Mouse (Mus musculus) cortical plate, adult 2 months (tissue): ENCODE data around the gene Gfpt1. TPM values are rescaled to one million over a fixed set of nuclear protein-coding genes. Genes with fewer than 3 reads are reported as not detected.

Experiments used
- H3K27ac ChIP-seq: fragments of 200-500 bp; 2 replicates; pipeline ENCODE4 v1.5.1; 2012; ENCODE audit warnings: low read length, control low read depth, inconsistent platforms; ENCODE audit not compliant: insufficient read depth
- H3K4me1 ChIP-seq: fragments of 200-500 bp; 2 replicates; pipeline ENCODE4 v1.6.1; 2011; ENCODE audit warnings: low read length; ENCODE audit not compliant: control insufficient read depth, insufficient read depth
- H3K4me3 ChIP-seq: fragments of 200-500 bp; 2 replicates; pipeline ENCODE4 v1.5.1; 2011; ENCODE audit warnings: mild to moderate bottlenecking, low read length, control low read depth; ENCODE audit not compliant: insufficient read depth
- CTCF ChIP-seq: fragments of 200-500 bp; IDR thresholded peaks from 2 replicates; pipeline ENCODE4 v1.5.1; 2011; ENCODE audit warnings: mild to moderate bottlenecking, control low read depth, low read length; ENCODE audit not compliant: insufficient read depth; ENCODE audit errors: extremely low read depth
- POLR2A ChIP-seq: fragments of 200-500 bp; IDR thresholded peaks from 2 replicates; pipeline ENCODE4 v1.6.1; 2011; ENCODE audit warnings: mild to moderate bottlenecking, low read length, control low read depth; ENCODE audit not compliant: insufficient read depth; ENCODE audit errors: extremely low read depth
- polyA plus RNA-seq: library from polyadenylated mRNA; depleted of rRNA; stranded (reverse); fragments of >200 nt; gene quantifications from 2 replicates; pipeline ENCODE4 v1.2.3, GENCODE M21; 2012

Gfpt1 gene
- polyA plus RNA-seq, 1 experiment = 25.4 TPM

GRCm38 (mm10) chr6:87063586-87063985 lies 20.9 kb downstream of the Gfpt1 start:
- TF ChIP-seq POLR2A (no peak), CTCF (no peak)

DNA sequence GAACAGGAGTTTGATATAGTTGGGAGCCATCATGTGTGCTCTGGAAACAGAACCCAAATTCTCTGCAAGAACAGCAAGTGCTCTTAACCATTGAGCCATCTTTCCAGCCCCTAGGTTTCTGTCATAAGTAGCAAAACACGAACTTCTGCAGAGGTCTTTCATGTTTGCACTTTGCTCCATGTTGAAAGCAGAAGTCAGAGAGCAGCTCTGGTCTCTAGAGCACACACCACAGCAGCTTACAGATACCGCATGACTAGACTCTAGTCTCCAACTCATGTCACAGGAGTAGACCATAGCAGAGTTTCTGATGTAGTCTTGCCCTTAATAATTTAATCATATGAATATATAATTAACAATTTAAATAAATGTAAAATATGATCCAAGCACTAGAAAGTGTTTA lies 25.6 kb downstream of the Gfpt1 start:
- no peak overlapping the region for H3K4me3 ChIP-seq
- H3K27ac ChIP-seq = no peak overlapping the region
- TF ChIP-seq CTCF (no peak), POLR2A (no peak)

More at GRCm38 (mm10) chr6:87063586-87063985, 20.9 kb downstream of the Gfpt1 start:
- H3K27ac ChIP-seq = no peak overlapping the region
- H3K4me3 ChIP-seq = no peak overlapping the region
- H3K4me1 ChIP-seq = no peaks in the 10 kb centered on the region

GRCm38 (mm10) chr6:87069195-87069900 lies 26.7 kb downstream of the Gfpt1 start:
- no peak overlapping the region for H3K4me3 ChIP-seq
- H3K4me1 ChIP-seq = no peaks in the 10 kb centered on the region
- H3K27ac ChIP-seq = no peak overlapping the region
- no peak for TF ChIP-seq POLR2A

More for the DNA sequence above, 25.6 kb downstream of the Gfpt1 start:
- H3K4me1 ChIP-seq = no peaks in the 10 kb centered on the region

- H3K27ac ChIP-seq = no peak overlapping the region
- H3K4me3 ChIP-seq = no peak overlapping the region
- TF ChIP-seq POLR2A = no peak
- TF ChIP-seq CTCF = no peak
- no peaks in the 10 kb centered on the region for H3K4me1 ChIP-seq
Measured at GRCm38 (mm10) chr6:87070641-87071040, 28.0 kb downstream of the Gfpt1 start.

- Histone ChIP-seq H3K4me1 (no peaks in the 10 kb centered on the region), H3K4me3 (no peak overlapping the region)
- TF ChIP-seq CTCF (no peak), POLR2A (no peak)
Measured at GRCm38 (mm10) chr6:87072759-87073158, 30.1 kb downstream of the Gfpt1 start.

DNA sequence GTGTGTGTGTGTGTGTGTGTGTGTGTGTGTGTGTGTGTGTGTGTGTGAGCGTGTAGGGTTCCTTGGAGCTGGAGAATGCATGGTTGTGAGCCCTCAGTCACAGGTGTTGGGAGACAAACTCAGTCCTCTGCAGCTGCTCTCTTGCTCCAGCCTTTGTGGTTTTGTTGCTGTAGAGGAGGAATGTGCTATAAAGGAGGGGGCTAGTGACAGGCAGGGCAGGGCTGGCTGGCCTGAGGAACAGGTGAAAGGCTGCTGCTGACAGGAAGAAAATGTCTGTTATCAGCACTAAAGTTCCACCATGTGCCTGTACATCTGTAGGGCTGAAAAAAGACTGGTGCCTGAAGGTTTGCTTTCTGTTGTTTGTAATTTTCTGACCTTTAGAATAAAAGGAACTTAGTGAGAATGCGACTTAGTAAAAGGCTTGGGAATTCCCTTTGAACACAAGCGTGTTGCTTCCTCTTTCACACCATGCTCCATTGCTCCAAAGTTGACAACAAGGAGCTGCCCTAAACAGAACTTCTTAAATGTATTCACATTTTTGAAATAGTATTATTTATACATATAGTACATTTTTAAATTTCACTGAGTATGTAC lies 32.5 kb downstream of the Gfpt1 start:
- Histone ChIP-seq H3K4me3 (no peak overlapping the region), H3K27ac (no peak overlapping the region), H3K4me1 (no peaks in the 10 kb centered on the region)
- TF ChIP-seq POLR2A = no peak

More at GRCm38 (mm10) chr6:87072759-87073158, 30.1 kb downstream of the Gfpt1 start:
- no peak overlapping the region for H3K27ac ChIP-seq

GRCm38 (mm10) chr6:87079457-87079856 lies 36.8 kb downstream of the Gfpt1 start:
- no peaks in the 10 kb centered on the region for H3K4me1 ChIP-seq
- H3K4me3 ChIP-seq = no peak overlapping the region
- TF ChIP-seq POLR2A = no peak
- TF ChIP-seq CTCF = no peak
- H3K27ac ChIP-seq = no peak overlapping the region

DNA sequence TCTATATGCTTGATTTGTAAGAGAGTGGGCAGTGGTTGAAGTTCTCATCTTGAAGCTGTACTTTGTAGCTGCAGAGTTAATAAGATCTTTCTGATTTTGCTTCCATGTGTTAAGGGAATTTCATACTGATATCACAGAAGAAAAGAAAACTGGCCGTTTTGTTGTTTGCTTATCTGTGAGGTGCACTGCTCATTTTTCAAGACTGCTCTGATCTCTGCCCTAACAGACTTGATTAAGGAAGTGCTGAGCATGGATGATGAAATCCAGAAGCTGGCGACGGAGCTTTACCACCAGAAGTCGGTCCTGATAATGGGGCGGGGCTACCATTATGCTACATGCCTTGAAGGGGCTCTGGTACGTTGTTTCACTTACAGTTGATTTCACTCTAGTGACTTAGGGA lies 42.4 kb downstream of the Gfpt1 start:
- no peak overlapping the region for H3K4me3 ChIP-seq

GRCm38 (mm10) chr6:87088356-87088755 lies 45.7 kb downstream of the Gfpt1 start:
- Histone ChIP-seq H3K4me1 (no peaks in the 10 kb centered on the region), H3K27ac (no peak overlapping the region), H3K4me3 (no peak overlapping the region)
- TF ChIP-seq POLR2A = no peak
- no peak for TF ChIP-seq CTCF

More for the DNA sequence above, 42.4 kb downstream of the Gfpt1 start:
- Histone ChIP-seq H3K4me1 (no peaks in the 10 kb centered on the region), H3K27ac (no peak overlapping the region)
- TF ChIP-seq POLR2A = no peak
- TF ChIP-seq CTCF = no peak

- H3K4me3 ChIP-seq = no peak overlapping the region
- H3K4me1 ChIP-seq = no peaks in the 10 kb centered on the region
- no peak for TF ChIP-seq POLR2A
- no peak for TF ChIP-seq CTCF
- no peak overlapping the region for H3K27ac ChIP-seq
Measured at GRCm38 (mm10) chr6:87090877-87091276, 48.2 kb downstream of the Gfpt1 start.
